Mouse (Mus musculus): ENCODE data around the gene Arhgef17.

Gene Arhgef17

GRCm38 (mm10) chr7:100844385-100845025, 87.4 kb downstream of the Arhgef17 start:
- no peak for DNase-seq

GRCm38 (mm10) chr7:100843866-100844265, 88.0 kb downstream of the Arhgef17 start:
- no peak for DNase-seq

GRCm38 (mm10) chr7:100842175-100842574, 89.7 kb downstream of the Arhgef17 start:
- no peak for DNase-seq

- DNase-seq = no peak
Measured at GRCm38 (mm10) chr7:100841608-100842007, 90.3 kb downstream of the Arhgef17 start.

- no peak for DNase-seq
Measured at GRCm38 (mm10) chr7:100840906-100841305, 91.0 kb downstream of the Arhgef17 start.

GRCm38 (mm10) chr7:100839632-100840402, 92.1 kb downstream of the Arhgef17 start:
- DNase-seq = no peak

GRCm38 (mm10) chr7:100837701-100838100, 94.2 kb downstream of the Arhgef17 start:
- no peak for DNase-seq

GRCm38 (mm10) chr7:100836657-100837056, 95.2 kb downstream of the Arhgef17 start:
- no peak for DNase-seq

- no peak for DNase-seq
Measured at GRCm38 (mm10) chr7:100835711-100836110, 96.2 kb downstream of the Arhgef17 start.

- no peak for DNase-seq
Measured at GRCm38 (mm10) chr7:100835168-100835567, 96.7 kb downstream of the Arhgef17 start.

- DNase-seq = no peak
Measured at GRCm38 (mm10) chr7:100833859-100834258, 98.0 kb downstream of the Arhgef17 start.

- DNase-seq = no peak
Measured at GRCm38 (mm10) chr7:100828549-100828948, 103.4 kb downstream of the Arhgef17 start.

- DNase-seq = no peak
Measured at GRCm38 (mm10) chr7:100824661-100825060, 107.2 kb downstream of the Arhgef17 start.

Data from right cerebral cortex, postnatal 4 days (tissue).